Mouse (Mus musculus) thymus, adult 2 months (tissue): ENCODE data around the gene Creb1.

Experiments
- CTCF ChIP-seq: fragments of 200-500 bp; IDR thresholded peaks from 2 replicates; pipeline ENCODE4 v1.5.1; 2012; ENCODE audit warnings: mild to moderate bottlenecking, control low read depth, low read length, moderate library complexity, borderline replicate concordance; ENCODE audit not compliant: control insufficient read depth, poor library complexity, insufficient read depth; ENCODE audit errors: extremely low read depth
- POLR2A ChIP-seq: fragments of 200-500 bp; IDR thresholded peaks from 2 replicates; pipeline ENCODE4 v1.6.1; 2012; ENCODE audit warnings: mild to moderate bottlenecking, low read length, control low read depth, moderate library complexity; ENCODE audit not compliant: control insufficient read depth, poor library complexity, insufficient read depth; ENCODE audit errors: extremely low read depth

- TF ChIP-seq CTCF (no peak), POLR2A (no peak)
These were observed 12.5 kb upstream of the Creb1 start for GRCm38 (mm10) chr1:64519901-64520300.
